Mouse (Mus musculus): ENCODE data around the gene Dmbt1.
"Not testable (repeated sequence)": the region's sequence is repeated elsewhere in the genome, so short reads cannot be mapped to it uniquely, and the experiment has no call there.

The Dmbt1 gene

DNA sequence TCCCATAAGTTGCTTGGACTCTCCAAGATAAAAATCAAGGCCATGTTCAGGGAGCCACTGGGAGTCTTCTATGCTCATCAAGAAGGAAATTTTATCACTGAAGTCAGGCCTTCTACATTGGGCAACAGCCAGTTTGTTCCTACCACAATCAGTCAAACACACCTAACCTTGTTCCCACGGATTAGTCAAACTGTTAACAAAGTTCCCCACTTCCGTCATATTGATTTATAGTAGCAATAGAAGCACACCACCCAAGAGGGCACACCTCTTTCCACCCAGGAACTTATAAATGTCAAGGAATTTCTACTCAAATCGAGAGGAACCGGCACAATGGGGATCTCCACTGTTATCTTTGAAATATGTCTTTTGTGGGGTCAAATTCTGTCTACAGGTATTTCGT lies at the start of gene Dmbt1:
Gene Dmbt1 (plus strand): TSS at position 299 of the 400 bp plus-strand sequence.
- DNase-seq (ENCODE audit: low read depth, low spot score) = no peak

DNA sequence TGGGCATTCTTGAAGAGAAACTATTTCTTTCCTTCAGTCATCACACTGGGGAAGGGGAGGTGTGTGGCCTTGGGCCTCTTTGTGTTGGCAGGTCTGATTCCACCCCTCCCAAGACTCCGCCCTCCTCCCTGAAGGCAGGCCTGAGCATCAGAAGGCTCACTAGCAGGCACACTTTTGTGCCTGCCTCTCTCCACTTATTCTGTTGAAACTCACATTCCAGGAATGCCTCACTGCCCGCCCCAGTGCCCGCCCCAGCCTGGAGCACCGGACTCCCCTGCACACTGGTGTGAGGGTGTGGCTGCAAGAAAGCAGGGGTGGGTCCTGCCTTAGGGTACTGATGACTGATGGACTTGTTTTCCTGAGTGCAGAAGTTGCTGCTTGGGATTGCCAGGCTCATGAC lies 49.5 kb upstream of the Dmbt1 start:
- DNase-seq (ENCODE audit: low read depth, low spot score) = no peak

DNA sequence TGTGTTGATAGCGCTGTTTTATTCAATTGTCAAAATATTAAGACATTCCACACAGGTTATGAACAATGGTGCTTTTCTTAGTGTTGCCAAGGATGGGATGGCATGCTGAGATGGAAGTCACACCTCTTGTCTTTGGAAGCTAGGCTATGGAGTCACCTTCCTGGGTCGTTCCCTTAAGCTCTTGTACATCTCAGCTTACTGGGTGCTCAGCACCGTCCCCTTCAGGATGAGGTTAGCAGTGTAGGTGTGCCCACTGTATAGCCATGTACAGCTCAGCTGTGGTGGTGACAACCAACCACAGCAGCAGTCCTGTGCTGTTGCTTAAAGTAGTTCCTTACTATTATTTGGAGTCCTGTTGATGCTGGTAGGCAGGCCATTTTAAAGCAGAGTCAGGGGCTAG lies 49.0 kb upstream of the Dmbt1 start:
- DNase-seq (ENCODE audit: low read depth, low spot score) = no peak

DNA sequence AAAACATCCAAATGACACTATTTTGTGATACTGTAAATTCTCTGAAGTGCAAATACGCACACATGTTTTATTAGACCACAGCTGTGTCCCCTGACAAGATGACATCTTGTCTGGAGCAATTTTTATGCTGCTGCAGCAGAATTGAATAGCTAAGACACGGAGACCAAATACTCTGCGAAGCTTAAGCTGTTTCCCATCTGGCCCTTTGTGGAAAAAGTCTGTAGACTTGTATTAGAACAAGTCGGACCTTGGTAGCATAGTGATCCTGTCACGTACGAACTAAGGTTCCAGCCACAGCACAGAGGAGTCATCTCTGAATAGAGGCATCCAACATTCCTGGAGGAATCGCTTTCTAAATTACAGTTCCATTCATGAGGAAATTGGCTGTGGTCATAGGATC lies 47.6 kb upstream of the Dmbt1 start:
- no peak for DNase-seq (ENCODE audit: low read depth, low spot score)

DNA sequence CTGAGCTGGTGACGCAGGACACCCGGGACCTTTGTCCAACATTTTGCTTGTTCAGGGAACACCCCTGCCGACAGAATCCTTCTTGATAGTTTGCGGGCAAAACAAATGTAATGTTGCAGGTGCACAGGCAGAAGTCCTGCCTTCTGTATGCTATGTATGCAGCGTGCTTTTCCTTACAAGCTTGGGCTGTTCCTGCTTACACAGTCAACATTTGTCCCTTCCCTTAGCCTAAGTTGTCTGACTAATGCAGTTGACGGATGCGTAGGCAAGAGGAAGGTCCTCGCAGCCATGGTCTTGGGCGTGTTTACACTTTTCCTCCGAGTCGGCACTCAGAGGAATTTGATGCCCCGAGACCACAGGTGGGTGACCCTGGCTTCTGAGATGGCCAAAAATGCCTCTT lies 46.7 kb upstream of the Dmbt1 start:
- DNase-seq (ENCODE audit: low read depth, low spot score) = no peak

DNA sequence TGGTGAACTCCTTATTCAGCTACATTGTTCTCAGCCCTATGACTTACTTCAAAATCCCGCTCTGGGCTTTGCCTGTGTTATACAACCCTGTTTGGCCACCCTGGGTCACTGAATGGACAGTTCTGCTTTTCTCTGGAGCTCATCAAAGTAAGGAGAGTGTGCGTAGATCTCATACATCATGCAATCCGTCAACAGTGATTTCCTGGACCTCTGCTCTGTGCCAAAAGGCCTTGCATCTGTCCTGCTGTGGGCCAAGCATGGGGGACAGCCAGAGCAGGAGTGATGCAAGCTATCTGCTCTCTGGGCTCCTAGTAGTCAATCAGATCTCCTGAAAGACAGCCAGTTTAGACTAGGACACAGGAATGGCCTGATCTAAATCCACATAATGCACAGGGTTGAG lies 46.1 kb upstream of the Dmbt1 start:
- DNase-seq (ENCODE audit: low read depth, low spot score) = no peak

DNA sequence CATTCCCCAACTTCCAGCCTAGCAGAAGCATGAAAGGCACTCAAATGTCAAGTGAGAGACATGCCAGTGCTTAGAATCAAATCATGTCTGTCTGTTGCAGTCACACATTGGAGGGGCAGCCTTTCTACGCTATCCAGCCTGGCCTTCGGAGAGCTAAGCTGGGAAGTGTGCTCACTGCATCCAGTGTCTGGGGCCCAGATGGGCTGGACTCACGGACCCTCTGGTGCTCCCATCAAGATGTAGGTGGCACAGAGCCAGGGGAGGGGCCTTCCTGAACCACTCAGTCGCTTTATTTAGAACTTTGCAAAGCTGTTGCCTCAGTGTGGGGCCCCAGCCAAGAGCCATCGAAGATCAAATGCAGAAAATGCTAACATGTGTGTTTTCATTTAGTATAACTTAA lies 43.7 kb upstream of the Dmbt1 start:
- no peak for DNase-seq (ENCODE audit: low read depth, low spot score)

DNA sequence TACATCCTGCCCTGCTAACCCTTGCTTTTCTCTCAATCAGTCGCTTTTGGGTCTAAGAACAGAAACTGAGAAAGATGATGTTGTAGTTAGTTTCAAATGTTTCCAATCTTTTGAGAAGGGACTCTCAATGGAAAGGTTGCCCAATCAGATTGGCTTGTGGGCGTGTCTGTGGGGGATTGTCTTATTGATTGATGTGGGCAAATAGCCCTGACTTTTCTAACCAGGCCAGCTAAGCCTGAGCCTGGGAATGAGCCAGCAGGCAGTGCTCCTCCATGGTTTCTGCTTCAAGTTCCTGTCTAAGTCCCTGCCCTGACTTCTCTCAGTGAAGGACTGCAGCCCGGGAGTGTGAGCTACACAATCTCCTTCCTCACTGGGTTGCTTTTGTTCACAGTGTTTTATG lies 42.5 kb upstream of the Dmbt1 start:
- no peak for DNase-seq (ENCODE audit: low read depth, low spot score)

DNA sequence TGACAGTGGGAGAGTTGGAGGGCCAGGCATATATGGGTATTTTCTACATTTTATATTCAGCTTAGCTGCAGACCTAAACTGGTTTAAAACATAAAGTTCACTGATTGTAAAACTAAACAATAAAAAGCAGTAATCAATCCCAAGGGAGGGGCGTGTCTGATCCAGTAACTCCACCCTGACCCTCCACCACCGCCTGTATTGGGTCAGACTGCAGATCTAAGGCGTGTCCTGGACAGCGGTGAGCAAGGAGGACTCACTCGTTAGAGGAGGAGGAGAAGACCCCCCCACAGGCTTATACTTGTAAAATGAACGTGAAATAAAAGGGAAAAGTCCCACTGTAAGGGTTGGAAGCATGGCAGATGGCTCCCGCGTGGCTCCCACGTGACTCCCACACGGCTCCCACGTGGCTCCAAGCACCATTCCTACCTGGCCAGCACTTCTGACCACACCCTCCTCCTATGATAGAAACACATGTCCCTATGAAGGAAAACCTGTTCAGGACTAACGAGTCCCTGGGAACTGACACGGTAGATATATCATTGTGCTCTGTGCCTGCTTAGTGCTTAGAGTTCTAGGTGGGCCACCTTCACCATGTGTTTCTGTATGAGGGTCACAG lies 40.6 kb upstream of the Dmbt1 start:
- no peak for DNase-seq (ENCODE audit: low read depth, low spot score)

DNA sequence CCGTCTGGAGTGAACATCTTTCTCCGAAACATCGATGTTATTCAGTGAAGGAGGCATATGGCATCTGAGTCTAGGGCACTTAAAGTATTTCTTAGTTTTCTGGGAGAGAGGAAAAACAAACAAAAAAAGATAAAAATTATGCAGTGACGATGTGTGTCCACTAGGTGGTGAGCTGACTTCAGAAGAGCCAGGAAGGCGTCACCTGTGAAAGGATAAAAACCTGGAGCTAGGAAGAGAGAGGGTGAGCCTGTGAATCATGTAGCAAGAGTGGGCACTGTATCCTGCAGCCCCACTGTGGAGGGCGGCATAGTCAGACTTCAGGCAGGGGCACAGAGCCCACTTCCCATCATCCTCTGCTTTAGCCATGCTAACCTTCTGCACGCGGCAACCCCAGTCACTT lies 37.9 kb upstream of the Dmbt1 start:
- peak; percentile 5 for DNase-seq (ENCODE audit: low read depth, low spot score)

DNA sequence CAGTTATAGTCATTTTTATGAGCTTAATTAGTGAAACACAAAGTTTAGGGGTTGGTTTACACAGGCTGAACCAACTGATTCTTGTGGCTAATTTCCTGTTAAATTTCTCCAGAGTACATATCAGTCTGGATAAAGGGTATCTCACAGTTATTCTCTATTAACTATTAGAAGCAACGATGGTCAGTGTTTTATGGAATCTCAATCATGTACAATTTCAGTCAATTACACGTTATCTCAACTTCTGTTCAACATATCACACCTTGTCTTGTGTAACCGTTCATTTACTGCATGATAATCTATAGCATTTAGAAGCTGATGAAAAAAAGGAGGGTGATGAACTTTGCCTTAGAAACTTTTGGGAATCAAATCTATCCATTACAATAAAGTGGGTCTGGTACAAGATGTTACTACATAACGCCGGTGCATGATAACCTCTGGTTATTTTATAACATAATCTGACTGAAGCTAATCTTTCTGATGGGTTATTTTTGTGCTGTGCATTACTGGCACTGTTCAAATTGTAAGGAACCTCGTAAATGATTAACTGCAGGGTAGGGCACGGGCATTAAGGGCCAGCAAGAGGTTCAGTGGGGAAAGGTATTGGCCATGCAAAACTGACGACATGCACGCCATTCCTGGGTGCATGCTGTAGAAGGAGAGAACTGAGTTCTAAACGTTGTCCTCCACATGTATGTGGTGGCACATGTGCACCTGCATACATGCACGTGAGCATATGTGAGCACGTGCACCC lies 29.7 kb upstream of the Dmbt1 start:
- no peak for DNase-seq (ENCODE audit: low read depth, low spot score)

DNA sequence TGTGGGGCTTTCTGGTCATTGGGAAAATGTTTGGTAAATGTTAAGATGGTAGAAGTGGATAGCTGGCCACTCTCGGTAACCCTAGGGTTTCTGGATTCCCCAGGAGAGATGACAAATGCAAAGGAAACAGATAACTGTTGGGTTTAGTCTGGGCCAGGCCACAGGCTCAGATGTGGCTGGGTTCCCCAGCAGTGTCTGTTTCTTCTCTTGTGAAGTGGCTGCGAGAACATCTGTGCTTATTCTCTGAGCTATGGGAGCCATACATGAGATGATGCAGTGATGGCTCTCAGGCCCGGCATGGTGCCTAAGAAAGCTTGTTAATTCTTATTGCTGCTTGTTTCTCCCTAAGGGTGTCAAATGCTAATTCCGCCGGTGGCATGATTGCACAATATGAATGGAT lies 27.8 kb upstream of the Dmbt1 start:
- no peak for DNase-seq (ENCODE audit: low read depth, low spot score)

DNA sequence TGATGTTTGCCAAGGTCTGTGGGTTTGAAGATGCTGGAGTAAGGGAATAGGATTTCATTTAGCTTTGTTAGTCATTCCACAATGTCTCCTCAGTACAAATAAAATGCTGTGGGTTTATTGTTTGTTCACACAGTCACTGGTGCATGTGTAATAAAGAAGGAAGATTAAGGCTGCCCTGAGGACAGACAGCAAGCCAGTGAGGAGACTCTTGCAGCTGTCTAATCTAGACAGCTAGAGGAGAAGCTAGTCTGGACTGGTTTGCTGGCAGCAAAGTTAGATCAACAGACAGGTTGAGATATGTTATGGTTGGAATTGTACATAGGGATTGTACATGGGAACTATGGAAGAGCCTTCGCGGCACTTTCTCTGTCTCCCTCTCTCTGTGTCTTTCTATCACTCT lies 24.6 kb upstream of the Dmbt1 start:
- DNase-seq (ENCODE audit: low read depth, low spot score) = no peak

DNA sequence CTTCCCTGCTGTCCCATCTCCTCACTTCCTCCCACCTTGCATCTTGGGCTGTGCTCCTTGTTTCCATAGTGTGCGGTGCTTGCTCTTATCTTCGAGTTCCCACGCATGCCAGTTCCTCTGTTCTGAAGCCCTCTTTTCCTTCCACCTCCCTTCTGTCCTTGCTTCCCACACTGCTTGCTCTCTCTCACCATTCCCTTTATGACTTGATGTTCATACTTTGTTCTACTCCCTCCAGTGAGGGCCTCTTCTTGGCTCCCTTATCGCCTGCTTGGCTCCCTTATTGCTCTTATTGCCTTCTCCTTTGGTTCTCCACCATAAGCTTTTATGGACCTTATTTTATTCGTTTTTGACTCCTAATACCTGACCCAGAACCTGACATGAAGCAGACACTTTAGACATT lies 22.7 kb upstream of the Dmbt1 start:
- no peak for DNase-seq (ENCODE audit: low read depth, low spot score)

DNA sequence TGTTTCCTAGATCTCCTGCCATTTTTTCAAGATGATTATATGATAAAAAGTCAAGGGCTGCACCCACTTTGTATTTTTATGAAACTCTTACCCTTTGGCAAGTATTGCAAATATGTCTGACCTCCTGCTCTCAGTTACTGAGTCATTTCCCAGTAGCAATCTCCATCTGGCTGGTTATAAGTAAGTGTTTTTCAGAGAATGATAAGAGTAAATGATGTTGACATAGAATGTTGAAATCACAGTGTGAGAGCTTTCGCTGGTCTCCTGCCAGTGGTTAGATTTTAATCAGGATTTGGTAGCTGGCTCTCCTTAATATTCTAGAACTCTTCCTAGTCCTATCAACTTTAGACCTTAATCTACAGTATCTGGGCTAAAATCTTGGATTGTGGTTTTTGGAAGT lies 20.0 kb upstream of the Dmbt1 start:
- DNase-seq (ENCODE audit: low read depth, low spot score) = no peak

DNA sequence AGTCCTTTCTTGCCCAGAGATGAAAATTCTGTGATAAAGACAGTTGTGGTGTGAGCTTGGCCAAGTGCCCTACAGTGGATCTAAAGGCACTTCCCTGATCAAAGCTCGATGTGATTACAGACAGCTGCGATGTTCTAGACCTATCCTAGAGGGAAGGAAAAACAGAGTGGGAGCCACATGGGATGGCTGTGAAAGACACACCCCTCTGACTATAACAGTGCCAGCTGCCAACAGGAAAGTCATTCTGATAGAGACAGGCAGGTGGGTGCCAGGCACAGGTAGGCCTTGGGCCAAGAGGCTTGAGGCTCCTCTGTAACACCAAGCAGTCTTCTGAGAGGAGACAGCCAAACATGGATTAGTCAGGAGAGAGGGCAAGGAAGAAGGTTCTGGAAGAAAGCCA lies 12.7 kb upstream of the Dmbt1 start:
- DNase-seq (ENCODE audit: low read depth, low spot score) = no peak

DNA sequence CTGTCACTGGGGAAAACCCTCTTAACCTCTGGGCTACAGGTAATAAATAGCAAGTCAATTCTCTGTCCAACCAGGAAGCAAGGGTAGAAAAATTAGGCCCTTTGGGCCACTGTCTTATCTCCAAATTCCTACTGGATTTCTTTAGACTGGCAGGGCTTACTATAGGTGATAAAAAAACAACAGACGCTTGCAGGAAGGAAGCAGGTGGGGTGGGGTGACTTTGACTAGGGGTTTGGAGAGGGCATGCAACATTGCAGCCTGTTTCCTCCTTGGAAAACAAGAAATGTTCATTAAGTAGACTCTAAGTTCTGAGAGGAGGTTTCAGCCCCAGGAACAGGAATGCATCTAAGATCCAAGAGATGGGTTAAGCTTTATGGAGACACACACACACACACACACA lies 7.0 kb upstream of the Dmbt1 start:
- no peak for DNase-seq (ENCODE audit: low read depth, low spot score)

DNA sequence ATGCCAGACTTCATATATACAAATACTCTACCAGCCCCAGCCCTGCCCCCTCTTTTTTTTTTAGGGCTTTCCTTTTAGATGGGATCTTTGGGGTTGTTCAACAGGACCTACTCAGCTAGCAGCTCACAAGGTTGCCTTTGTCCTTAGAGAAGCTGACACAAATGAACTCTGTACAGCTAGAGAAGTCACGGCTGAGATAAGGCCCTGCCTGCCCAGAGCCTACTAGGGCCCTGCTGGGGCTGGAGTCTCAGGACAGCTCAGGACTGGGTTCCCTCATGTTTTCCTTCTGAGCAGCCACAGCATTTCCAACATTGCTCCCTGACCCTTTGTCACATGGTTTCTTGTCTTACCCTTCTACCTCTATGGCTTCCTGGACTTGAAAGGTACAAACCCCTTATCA lies 4.3 kb upstream of the Dmbt1 start:
- DNase-seq (ENCODE audit: low read depth, low spot score) = no peak

DNA sequence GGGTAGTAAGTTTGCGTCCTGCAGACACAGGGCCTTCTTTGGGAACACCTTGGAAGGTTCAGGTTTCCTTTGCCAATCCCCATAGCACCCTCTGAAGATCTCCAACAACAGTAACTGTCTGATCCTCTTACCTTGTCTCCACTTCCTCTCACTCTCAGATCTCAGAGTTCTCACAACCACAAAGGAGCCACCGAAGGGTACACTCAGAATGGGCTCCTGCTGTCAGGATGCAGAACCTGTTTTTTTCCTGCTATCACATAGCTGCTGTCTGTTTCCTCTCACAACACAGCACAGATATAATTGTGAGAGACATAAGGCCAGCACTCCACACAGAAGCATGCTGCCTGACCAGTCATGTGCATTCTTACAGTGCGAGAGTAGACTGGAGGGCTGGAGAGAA lies 4.5 kb downstream of the Dmbt1 start:
- DNase-seq (ENCODE audit: low read depth, low spot score) = no peak

DNA sequence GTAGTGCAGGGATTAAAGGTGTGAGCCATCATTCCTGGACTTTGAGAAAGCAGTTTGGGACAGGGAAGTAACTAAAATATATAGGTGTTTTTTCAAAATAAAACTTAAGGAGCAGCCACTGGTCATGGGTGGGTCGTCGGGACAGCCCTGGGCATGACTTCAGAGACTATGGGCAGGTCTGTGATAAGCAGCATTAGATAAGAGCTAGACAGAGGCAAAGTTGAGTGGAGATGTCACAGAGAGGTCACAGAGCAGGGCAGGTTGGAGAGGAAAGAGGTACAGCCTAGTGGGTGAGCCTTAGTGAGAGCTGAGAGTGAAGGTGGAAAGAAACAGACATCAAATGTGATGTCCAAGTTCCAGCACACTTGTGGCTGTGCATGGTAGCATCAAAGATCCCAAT lies 5.2 kb downstream of the Dmbt1 start:
- no peak for DNase-seq (ENCODE audit: low read depth, low spot score)

DNA sequence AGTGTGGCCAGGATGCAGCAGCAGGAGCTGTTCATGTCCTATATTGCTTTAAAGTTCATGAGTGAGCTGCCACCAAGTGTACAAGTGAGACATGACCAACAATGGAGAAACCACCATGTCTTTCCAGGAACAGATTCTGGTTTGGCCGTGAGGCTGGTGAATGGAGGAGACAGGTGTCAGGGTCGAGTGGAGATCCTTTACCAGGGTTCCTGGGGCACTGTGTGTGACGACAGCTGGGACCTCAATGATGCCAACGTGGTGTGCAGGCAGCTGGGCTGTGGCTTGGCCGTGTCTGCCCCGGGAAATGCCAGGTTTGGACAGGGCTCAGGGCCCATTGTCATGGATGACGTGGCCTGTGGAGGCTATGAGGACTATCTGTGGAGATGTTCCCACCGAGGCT lies 8.9 kb downstream of the Dmbt1 start:
- not testable (repeated sequence) for DNase-seq (ENCODE audit: low read depth, low spot score)

DNA sequence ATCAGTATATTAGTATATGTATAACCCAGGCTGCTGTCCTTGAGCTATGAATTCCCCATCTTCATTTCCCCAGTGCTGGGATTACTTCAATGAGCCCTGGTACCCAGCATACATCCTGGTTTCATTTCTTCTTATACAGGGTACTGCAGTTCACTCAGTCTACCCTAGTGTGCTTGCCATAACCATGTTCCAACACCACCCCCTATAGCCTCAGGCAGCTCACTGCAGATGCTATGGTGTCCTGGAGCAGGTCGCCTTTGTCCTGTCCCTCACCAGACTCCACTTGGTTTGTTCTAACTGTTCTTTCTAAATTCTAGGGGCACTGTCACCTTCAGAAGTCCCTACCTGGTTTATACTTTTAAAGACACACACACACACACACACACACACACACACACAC lies 10.8 kb downstream of the Dmbt1 start:
- DNase-seq (ENCODE audit: low read depth, low spot score) = no peak

DNA sequence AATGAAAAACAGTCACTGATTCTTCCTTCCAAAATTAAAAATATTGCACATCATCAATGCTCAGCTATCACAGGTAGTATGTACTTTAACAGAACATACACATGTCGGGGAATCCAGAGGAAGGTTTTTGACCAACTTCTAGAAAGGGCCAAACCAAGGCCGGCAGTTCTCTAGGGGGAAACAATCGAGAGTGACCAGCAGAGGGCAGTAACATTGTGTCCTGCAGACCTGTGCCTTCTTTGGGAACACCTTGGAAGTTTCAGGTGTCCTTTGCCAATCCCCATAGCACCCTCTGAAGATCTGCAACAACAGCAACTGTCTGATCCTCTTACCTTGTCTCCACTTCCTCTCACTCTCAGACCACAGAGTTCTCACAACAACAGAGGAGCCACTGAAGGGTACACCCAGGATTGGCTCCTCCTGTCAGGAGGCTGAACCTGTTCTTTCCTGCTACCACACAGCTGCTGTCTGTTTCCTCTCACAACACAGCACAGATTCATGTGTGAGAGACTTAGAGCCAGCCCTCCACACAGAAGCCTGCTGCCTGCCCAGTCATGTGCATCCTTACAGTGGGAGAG lies 13.5 kb downstream of the Dmbt1 start:
- DNase-seq (ENCODE audit: low read depth, low spot score) = peak; percentile 25

Data from CD4-positive, CD25-positive, alpha-beta regulatory T cell, adult 2 months (primary cell).